Mouse (Mus musculus) NIH3T3 (cell line): ENCODE results near the gene Batf.
"Not testable (repeated sequence)": the region's sequence is repeated elsewhere in the genome, so short reads cannot be mapped to it uniquely, and the experiment has no call there.

Source experiments
- DNase-seq: peaks from one replicate; pipeline ENCODE4 v3.0.0-alpha.2; 2012; ENCODE audit warnings: low read depth

The Batf gene

GRCm38 (mm10) chr12:85684411-85685275, 1.8 kb upstream of the Batf start:
- DNase-seq = no peak

- DNase-seq = no peak
Observed at GRCm38 (mm10) chr12:85687217-85687533, 706 bp downstream of the Batf start.

GRCm38 (mm10) chr12:85687846-85688245, 1.4 kb downstream of the Batf start:
- no peak for DNase-seq

- no peak for DNase-seq
Observed at GRCm38 (mm10) chr12:85695787-85696186, 9.3 kb downstream of the Batf start.

GRCm38 (mm10) chr12:85696436-85696835, 10.0 kb downstream of the Batf start:
- no peak for DNase-seq

GRCm38 (mm10) chr12:85698179-85698578, 11.7 kb downstream of the Batf start:
- DNase-seq = not testable (repeated sequence)

GRCm38 (mm10) chr12:85700191-85700841, 13.8 kb downstream of the Batf start:
- no peak for DNase-seq

GRCm38 (mm10) chr12:85700842-85701223, 14.4 kb downstream of the Batf start:
- DNase-seq = no peak

GRCm38 (mm10) chr12:85702166-85703055, 15.9 kb downstream of the Batf start:
- no peak for DNase-seq

- no peak for DNase-seq
Observed at GRCm38 (mm10) chr12:85703507-85703906, 17.0 kb downstream of the Batf start.

- no peak for DNase-seq
Observed at GRCm38 (mm10) chr12:85704566-85704965, 18.1 kb downstream of the Batf start.

- DNase-seq = peak; percentile 81
Observed at GRCm38 (mm10) chr12:85705002-85705830, 18.7 kb downstream of the Batf start.

GRCm38 (mm10) chr12:85705831-85706530, 19.5 kb downstream of the Batf start:
- no peak for DNase-seq

GRCm38 (mm10) chr12:85706906-85707305, 20.4 kb downstream of the Batf start:
- no peak for DNase-seq

- DNase-seq = no peak
Observed at GRCm38 (mm10) chr12:85707391-85707790, 20.9 kb downstream of the Batf start.

- DNase-seq = no peak
Observed at GRCm38 (mm10) chr12:85708556-85708955, 22.1 kb downstream of the Batf start.

- DNase-seq = no peak
Observed at GRCm38 (mm10) chr12:85710695-85711094, 24.2 kb downstream of the Batf start.

- no peak for DNase-seq
Observed at GRCm38 (mm10) chr12:85712587-85712986, 26.1 kb downstream of the Batf start.

- DNase-seq = no peak
Observed at GRCm38 (mm10) chr12:85714126-85714525, 27.7 kb downstream of the Batf start.

GRCm38 (mm10) chr12:85725306-85725705, 38.8 kb downstream of the Batf start:
- DNase-seq = no peak
